Mouse (Mus musculus) bone marrow macrophage, adult 2 months (primary cell): ENCODE data around the gene Slc16a2. TPM values are rescaled to one million over a fixed set of nuclear protein-coding genes. Genes with fewer than 3 reads are reported as not detected.

ENCODE experiments used
- H3K27ac ChIP-seq: 2 replicates; pipeline ENCODE4 v1.5.1; 2012; ENCODE audit warnings: low read depth, low read length; ENCODE audit not compliant: insufficient read depth
- H3K4me1 ChIP-seq: 2 replicates; pipeline ENCODE4 v1.6.1; 2012; ENCODE audit warnings: low read length; ENCODE audit not compliant: control insufficient read depth, insufficient read depth
- H3K4me3 ChIP-seq: 2 replicates; pipeline ENCODE4 v1.5.1; 2012; ENCODE audit warnings: mild to moderate bottlenecking, low read length, moderate library complexity; ENCODE audit not compliant: insufficient read depth
- CTCF ChIP-seq: IDR thresholded peaks from 2 replicates; pipeline ENCODE4 v1.5.1; 2012; ENCODE audit warnings: low read depth, mild to moderate bottlenecking, low read length, moderate library complexity
- POLR2A ChIP-seq: IDR thresholded peaks from 2 replicates; pipeline ENCODE4 v1.6.1; 2012; ENCODE audit warnings: mild to moderate bottlenecking, low read depth, low read length, borderline replicate concordance
- polyA plus RNA-seq: library from polyadenylated mRNA; stranded (reverse); fragments of >200 nt; gene quantifications from 2 replicates; pipeline ENCODE4 v1.2.4, GENCODE M21; 2012; ENCODE audit not compliant: missing spikeins, insufficient read depth, insufficient read length

The Slc16a2 gene
- polyA plus RNA-seq, 1 experiment: not detected

DNA sequence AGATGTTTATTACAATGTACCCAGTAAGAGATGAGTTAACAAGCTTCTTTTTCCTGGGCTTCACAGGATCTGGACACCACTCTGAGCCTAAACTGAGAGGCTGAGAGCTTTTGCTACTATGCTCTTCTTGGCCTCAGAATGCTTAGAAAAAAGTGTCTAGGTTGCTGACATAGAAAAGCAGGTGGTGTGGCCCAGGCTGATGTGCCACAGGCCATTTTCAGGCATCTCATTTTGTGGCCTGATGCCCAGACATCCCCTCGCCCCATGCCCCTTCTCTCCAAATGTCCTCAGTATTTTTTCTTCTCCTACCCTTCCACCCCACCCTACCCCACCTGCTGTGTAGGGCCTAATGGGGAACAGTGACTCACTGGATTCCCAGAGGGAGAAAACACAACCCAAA is 11.3 kb downstream of the Slc16a2 start:
- TF ChIP-seq CTCF (no peak), POLR2A (no peak)
- no peak overlapping the region for H3K27ac ChIP-seq
- no peak overlapping the region for H3K4me3 ChIP-seq
- H3K4me1 ChIP-seq: no peaks in the 10 kb centered on the region

DNA sequence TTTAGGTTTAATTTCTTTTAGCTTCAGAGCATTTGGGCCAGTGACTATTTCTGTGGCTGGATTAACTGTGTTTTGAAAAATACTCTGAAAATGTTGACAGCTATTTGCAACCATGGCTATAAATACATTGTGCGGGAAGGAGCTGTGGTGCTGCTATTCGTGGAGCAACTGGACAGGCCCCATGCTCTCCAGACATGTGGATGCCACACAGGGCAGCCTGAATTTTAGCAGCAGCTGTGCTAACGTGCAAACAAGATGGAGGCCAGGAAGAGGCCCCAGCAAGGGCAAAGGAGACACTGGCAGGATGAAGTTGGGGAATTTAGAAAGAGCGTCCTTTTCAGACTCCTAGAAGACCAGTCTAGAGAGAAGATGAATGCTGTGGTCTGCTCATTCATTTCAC is 15.4 kb downstream of the Slc16a2 start:
- Histone ChIP-seq H3K4me1 (no peaks in the 10 kb centered on the region), H3K4me3 (no peak overlapping the region), H3K27ac (no peak overlapping the region)
- TF ChIP-seq POLR2A (no peak), CTCF (no peak)

DNA sequence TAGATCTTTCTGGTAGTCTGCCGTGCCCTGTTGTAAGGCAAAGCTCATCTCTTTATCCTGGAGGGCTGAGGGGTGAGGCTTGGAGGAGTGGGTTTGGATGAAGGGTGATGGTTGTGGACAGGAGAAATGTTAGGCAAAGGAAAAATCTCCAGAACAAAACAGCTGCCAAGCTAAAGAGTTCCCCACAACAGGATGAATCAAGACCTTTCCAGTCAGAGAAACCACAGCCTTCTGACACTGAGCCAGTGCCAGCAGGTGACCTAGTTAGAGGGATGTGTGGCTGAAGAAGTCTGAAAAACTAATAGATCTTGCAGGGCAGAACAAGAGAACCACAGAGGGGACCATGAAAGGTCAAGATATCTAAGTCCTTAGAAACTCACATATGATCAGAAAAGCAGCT is 24.8 kb downstream of the Slc16a2 start:
- TF ChIP-seq POLR2A (no peak), CTCF (no peak)
- Histone ChIP-seq H3K4me3 (no peak overlapping the region), H3K27ac (no peak overlapping the region), H3K4me1 (no peaks in the 10 kb centered on the region)

DNA sequence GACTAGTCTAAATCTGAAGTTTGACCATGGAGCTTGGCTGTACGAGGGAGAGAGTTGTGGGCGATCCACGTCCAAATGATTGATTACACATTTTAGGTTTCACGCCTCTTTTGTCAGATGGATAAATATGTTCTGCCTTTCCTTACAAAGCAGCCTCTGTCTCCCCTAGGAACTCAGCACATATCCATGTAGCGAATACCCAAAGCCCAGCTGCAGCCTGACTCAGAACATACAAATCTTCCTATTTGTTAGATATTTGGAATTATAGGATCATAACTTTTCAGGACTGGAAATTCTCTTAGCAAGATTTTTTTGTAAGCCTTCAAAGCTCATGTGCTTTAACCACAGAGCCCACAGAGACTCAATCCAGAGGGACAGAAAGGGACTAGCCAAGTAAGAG is 26.3 kb downstream of the Slc16a2 start:
- TF ChIP-seq CTCF: no peak
- TF ChIP-seq POLR2A: no peak
- no peaks in the 10 kb centered on the region for H3K4me1 ChIP-seq
- no peak overlapping the region for H3K27ac ChIP-seq
- no peak overlapping the region for H3K4me3 ChIP-seq

DNA sequence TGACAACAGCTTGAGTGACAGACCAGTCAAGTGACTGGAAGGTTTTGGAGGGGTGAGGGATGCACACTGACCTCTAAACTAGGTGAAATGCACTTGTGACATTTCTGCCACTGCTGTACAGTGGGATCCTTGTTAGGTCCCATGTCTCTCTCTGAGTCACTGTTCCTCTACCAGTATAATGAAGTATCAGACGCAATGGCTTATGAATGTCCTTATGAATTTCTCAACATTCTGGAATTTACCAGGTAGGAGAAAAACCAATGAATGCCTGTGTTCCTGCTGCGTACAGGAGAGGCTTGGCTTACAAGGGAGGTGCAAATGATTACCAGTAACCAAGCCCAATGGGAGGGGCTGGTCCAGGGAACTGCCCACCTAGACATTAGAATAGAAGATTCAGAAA is 30.5 kb downstream of the Slc16a2 start:
- Histone ChIP-seq H3K27ac (no peak overlapping the region), H3K4me3 (no peak overlapping the region), H3K4me1 (no peaks in the 10 kb centered on the region)
- TF ChIP-seq POLR2A: no peak
- no peak for TF ChIP-seq CTCF

DNA sequence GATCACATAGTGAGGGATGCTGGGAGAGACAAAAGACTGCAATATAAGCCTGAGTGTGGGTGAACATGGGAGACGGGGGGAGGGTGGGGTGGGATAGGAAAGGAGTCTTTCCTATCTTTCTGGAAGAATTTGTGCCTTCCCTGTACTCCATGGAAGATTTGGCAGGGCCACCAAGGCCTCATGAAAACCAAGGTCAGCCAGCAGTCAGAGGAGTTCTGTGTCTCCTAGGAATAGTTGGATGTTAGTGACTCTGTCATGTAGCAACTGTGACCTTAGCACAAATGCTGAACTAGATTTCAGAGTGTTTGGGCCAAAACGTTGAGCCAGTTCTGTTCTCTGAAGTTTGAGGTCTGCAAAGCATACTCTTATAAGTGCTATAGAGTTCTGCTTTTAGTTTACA is 36.1 kb downstream of the Slc16a2 start:
- Histone ChIP-seq H3K4me3 (no peak overlapping the region), H3K4me1 (no peaks in the 10 kb centered on the region), H3K27ac (no peak overlapping the region)
- TF ChIP-seq CTCF (no peak), POLR2A (no peak)

DNA sequence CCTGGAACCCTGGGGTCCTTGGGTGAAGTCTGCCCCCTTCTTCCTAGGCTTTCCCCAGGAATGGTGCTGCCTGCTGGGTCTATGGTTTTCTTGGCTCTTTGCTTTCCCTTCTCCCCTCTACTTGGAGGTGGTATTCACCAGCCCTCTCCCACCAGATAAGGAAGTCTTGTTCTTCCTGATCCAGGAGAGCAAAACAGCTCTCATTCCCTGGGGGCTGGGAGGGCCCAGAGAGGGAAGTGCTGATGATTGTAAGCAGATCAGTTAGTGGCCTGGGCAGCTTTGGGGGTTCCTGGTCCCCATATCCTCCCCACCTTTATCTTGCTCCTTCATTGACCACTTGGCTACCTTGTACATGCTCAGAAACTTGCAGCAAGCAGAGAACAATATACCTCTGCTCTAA is 45.4 kb downstream of the Slc16a2 start:
- H3K4me3 ChIP-seq: no peak overlapping the region
- H3K4me1 ChIP-seq: no peaks in the 10 kb centered on the region
- H3K27ac ChIP-seq: no peak overlapping the region
- no peak for TF ChIP-seq POLR2A
- TF ChIP-seq CTCF: no peak

DNA sequence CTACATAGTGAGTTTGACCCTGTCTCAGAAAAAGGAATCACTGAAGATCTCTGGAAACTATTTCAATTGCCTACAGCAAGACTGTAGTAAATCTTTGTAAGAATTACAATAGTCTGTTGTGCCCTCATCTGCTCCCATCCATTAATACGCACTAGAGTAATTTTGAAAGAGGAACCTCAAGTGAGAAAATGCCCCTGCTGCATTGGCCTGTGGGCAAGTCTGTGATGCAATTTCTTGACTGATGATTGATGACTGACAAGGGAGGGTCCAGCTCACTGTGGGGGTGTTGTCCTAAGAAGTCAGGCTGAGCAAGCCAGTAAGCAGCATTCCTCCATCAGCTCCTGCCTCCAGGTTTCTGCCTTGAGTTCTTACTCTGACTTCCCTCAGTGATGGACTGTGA is 75.6 kb downstream of the Slc16a2 start:
- H3K27ac ChIP-seq: no peak overlapping the region
- TF ChIP-seq POLR2A (no peak), CTCF (no peak)
- peaks cover 10% of the 10 kb centered on the region for H3K4me1 ChIP-seq
- H3K4me3 ChIP-seq: no peak overlapping the region

DNA sequence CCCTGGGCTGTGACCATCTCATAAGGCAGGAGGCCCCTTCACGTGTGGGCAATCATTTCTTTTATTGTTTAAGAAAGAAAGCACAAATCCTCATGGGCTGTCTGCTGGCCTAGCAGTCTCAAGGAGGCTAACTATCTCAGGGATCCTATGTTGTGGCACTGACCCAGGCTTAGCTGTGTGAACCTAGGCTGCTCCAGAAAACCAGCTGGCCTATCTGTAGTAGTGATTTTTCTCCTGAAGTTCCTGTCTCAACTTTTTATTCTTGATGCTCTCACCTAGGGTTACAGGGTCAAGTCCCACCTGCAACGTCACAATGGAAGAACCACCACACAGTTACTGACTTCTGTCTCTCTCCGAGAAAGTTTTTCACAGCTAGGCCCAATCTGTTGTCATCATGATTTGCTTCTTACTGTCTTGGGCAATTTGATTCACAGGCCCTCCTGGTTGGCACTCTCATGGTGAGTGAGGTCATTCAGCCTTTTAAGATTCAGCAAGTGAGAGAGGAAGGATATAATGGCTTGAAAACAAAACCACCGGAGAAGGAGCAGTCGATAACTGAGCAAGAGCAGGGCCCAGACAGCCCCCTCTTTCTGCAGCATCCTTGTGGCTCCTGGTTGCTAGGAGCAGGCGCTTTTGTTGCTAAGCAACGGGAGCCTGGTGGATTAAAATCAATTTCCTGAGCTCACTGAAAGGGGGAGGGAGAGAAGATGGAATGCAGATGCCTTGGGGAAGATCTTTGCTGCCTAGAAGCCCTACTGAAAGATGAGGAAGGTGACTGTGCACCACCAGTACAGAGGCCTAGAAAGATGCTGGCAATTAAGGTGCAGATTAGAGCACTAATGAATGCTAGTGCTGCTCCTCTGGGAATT is 77.4 kb downstream of the Slc16a2 start:
- no peak for TF ChIP-seq POLR2A
- no peak for TF ChIP-seq CTCF
- H3K4me3 ChIP-seq: no peak overlapping the region
- H3K4me1 ChIP-seq: peaks cover 10% of the 10 kb centered on the region
- H3K27ac ChIP-seq: no peak overlapping the region

DNA sequence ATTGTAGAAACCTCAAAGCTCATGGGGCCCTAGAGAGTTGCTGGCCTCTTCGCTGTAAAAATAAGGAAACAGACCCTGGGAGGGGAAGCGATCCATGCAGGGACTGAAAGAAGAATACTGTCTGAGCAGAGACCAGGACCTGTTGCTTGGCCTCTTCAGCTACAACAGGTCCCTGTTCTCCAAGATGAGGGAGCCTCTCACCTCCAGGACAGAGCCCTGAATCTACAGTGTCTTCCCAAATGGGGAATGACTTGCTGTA is 79.8 kb downstream of the Slc16a2 start:
- H3K27ac ChIP-seq: no peak overlapping the region
- H3K4me3 ChIP-seq: no peak overlapping the region
- TF ChIP-seq CTCF (no peak), POLR2A (no peak)

More for the DNA sequence above, 79.8 kb downstream of the Slc16a2 start:
- peaks cover 10% of the 10 kb centered on the region for H3K4me1 ChIP-seq
